Mouse (Mus musculus) forebrain, embryonic 10.5 days (tissue): ENCODE data around the gene Bcl3. TPM values are rescaled to one million over a fixed set of nuclear protein-coding genes. Genes with fewer than 3 reads are reported as not detected.
"Not testable (repeated sequence)": the region's sequence is repeated elsewhere in the genome, so short reads cannot be mapped to it uniquely, and the experiment has no call there.

ENCODE experiments used
- DNase-seq: peaks from one replicate; pipeline ENCODE4 v3.0.0-alpha.2; 2017; ENCODE audit warnings: low spot score; ENCODE audit errors: extremely low spot score
- H3K27ac ChIP-seq: fragments of 300-500 bp; sonication (generic); 2 replicates; pipeline ENCODE4 v1.5.1; 2016; ENCODE audit warnings: mild to moderate bottlenecking
- H3K27me3 ChIP-seq: fragments of 300-500 bp; sonication (generic); 2 replicates; pipeline ENCODE4 v1.6.1; 2016; ENCODE audit warnings: mild to moderate bottlenecking; ENCODE audit not compliant: poor library complexity, severe bottlenecking
- H3K36me3 ChIP-seq: fragments of 300-500 bp; sonication (generic); replicated peaks from 2 replicates; pipeline ENCODE4 v1.6.1; 2016; ENCODE audit warnings: mild to moderate bottlenecking, moderate library complexity
- H3K4me1 ChIP-seq: fragments of 300-500 bp; sonication (generic); 2 replicates; pipeline ENCODE4 v1.6.1; 2016
- H3K4me3 ChIP-seq: fragments of 300-500 bp; sonication (generic); 2 replicates; pipeline ENCODE4 v1.5.1; 2016; ENCODE audit warnings: mild to moderate bottlenecking, moderate library complexity
- H3K9me3 ChIP-seq: fragments of 300-500 bp; sonication (generic); 2 replicates; pipeline ENCODE4 v1.6.1; 2016; ENCODE audit warnings: mild to moderate bottlenecking, moderate library complexity
- WGBS: fragments of 180-500 bp; shearing (Covaris S2); methylation state at CpG from one replicate; pipeline ENCODE4 v1.1.7; 2016; 5-methylcytosine and 5-hydroxymethylcytosine counted together
- polyA plus RNA-seq: library from polyadenylated mRNA; unstranded; fragments of >200 nt; fragmentation: Nextera tagmentation; extraction: Ambion mirVana; gene quantifications from 2 replicates; pipeline ENCODE4 v1.2.1, GENCODE M21; 2016

Gene Bcl3
- polyA plus RNA-seq, 1 experiment from 2014 or later: 1.4 TPM

GRCm38 (mm10) chr7:19813579-19814122, 8.9 kb downstream of the Bcl3 start:
- Histone ChIP-seq H3K4me3 (no peak overlapping the region), H3K4me1 (peaks cover 49% of the 10 kb centered on the region), H3K27ac (no peak overlapping the region), H3K27me3 (peaks cover 100% of the 10 kb centered on the region), H3K9me3 (peaks cover 5% of the 10 kb centered on the region; the same call in 1 of the 2 replicates), H3K36me3 (no peaks in the 10 kb centered on the region)
- WGBS: 86% methylated on average over 6 of the region's 6 CpGs
- no peak for DNase-seq

GRCm38 (mm10) chr7:19813161-19813560, 9.4 kb downstream of the Bcl3 start:
- peaks cover 5% of the 10 kb centered on the region; the same call in 1 of the 2 replicates for H3K9me3 ChIP-seq
- no peaks in the 10 kb centered on the region for H3K36me3 ChIP-seq
- H3K27me3 ChIP-seq: peaks cover 100% of the 10 kb centered on the region
- H3K4me3 ChIP-seq: no peak overlapping the region
- 84% methylated on average over 4 of the region's 4 CpGs for WGBS
- peaks cover 50% of the 10 kb centered on the region for H3K4me1 ChIP-seq
- no peak overlapping the region for H3K27ac ChIP-seq
- no peak for DNase-seq

GRCm38 (mm10) chr7:19811114-19811513, 11.5 kb downstream of the Bcl3 start:
- H3K27ac ChIP-seq: no peak overlapping the region
- H3K27me3 ChIP-seq: peaks cover 82% of the 10 kb centered on the region
- 3% methylated on average over 22 of the region's 22 CpGs for WGBS
- peak; percentile 56 for DNase-seq
- H3K4me3 ChIP-seq: peak overlapping the region; percentile 38
- H3K36me3 ChIP-seq: no peaks in the 10 kb centered on the region
- peaks cover 5% of the 10 kb centered on the region; the same call in 1 of the 2 replicates for H3K9me3 ChIP-seq
- peaks cover 31% of the 10 kb centered on the region for H3K4me1 ChIP-seq

GRCm38 (mm10) chr7:19809369-19809768, 13.2 kb downstream of the Bcl3 start:
- H3K4me3 ChIP-seq: peak overlapping the region; percentile 40
- no peaks in the 10 kb centered on the region for H3K9me3 ChIP-seq
- peak; percentile 24 for DNase-seq
- WGBS: 2% methylated on average over 27 of the region's 27 CpGs
- peaks cover 64% of the 10 kb centered on the region for H3K27me3 ChIP-seq
- no peak overlapping the region for H3K27ac ChIP-seq
- no peaks in the 10 kb centered on the region for H3K36me3 ChIP-seq
- peaks cover 21% of the 10 kb centered on the region for H3K4me1 ChIP-seq

GRCm38 (mm10) chr7:19806356-19806969, 16.1 kb downstream of the Bcl3 start:
- Histone ChIP-seq H3K36me3 (no peaks in the 10 kb centered on the region), H3K4me3 (no peak overlapping the region), H3K4me1 (peaks cover 20% of the 10 kb centered on the region), H3K27ac (no peak overlapping the region), H3K27me3 (peaks cover 42% of the 10 kb centered on the region), H3K9me3 (no peaks in the 10 kb centered on the region)
- no peak for DNase-seq
- 86% methylated on average over 8 of the region's 8 CpGs for WGBS

GRCm38 (mm10) chr7:19802995-19803394, 19.6 kb downstream of the Bcl3 start:
- Histone ChIP-seq H3K4me3 (no peak overlapping the region), H3K4me1 (no peaks in the 10 kb centered on the region), H3K27me3 (peaks cover 7% of the 10 kb centered on the region), H3K9me3 (no peaks in the 10 kb centered on the region), H3K27ac (no peak overlapping the region), H3K36me3 (no peaks in the 10 kb centered on the region)
- 18% methylated on average over 7 of the region's 7 CpGs for WGBS
- DNase-seq: peak; percentile 67

- 29% methylated on average over 2 of the region's 2 CpGs for WGBS
- Histone ChIP-seq H3K36me3 (no peaks in the 10 kb centered on the region), H3K4me1 (peaks cover 8% of the 10 kb centered on the region; the same call in 1 of the 2 replicates), H3K27me3 (peaks cover 27% of the 10 kb centered on the region), H3K9me3 (no peaks in the 10 kb centered on the region), H3K27ac (no peak overlapping the region), H3K4me3 (no peak overlapping the region)
- no peak for DNase-seq
Measured at GRCm38 (mm10) chr7:19800764-19801163, 21.8 kb downstream of the Bcl3 start.

GRCm38 (mm10) chr7:19796697-19797588, 25.6 kb downstream of the Bcl3 start, which contains the start of gene Cblc:
Cblc (minus strand) TSS chr7:19796809.
- Histone ChIP-seq H3K36me3 (no peaks in the 10 kb centered on the region), H3K27ac (no peak within 1 kb of the TSS), H3K4me3 (peak within 1 kb of the TSS; percentile 35), H3K27me3 (peaks cover 37% of the 10 kb centered on the region), H3K9me3 (0 out of 2 replicates have a peak, but pooled peaks cover 4% of the 10 kb centered on the region), H3K4me1 (peaks cover 8% of the 10 kb centered on the region; the same call in 1 of the 2 replicates)
- WGBS: 3% methylated on average over 32 of the region's 32 CpGs
- peak; percentile 74 for DNase-seq

- H3K4me3 ChIP-seq: peak overlapping the region; percentile 35
- H3K36me3 ChIP-seq: no peaks in the 10 kb centered on the region
- 0 out of 2 replicates have a peak, but pooled peaks cover 4% of the 10 kb centered on the region for H3K9me3 ChIP-seq
- 7% methylated on average over 18 of the region's 18 CpGs for WGBS
- no peak for DNase-seq
- H3K27ac ChIP-seq: no peak overlapping the region
- H3K4me1 ChIP-seq: peaks cover 8% of the 10 kb centered on the region; the same call in 1 of the 2 replicates
- H3K27me3 ChIP-seq: peaks cover 36% of the 10 kb centered on the region
Measured at GRCm38 (mm10) chr7:19796254-19796653, 26.3 kb downstream of the Bcl3 start.

GRCm38 (mm10) chr7:19795236-19795635, 27.3 kb downstream of the Bcl3 start:
- Histone ChIP-seq H3K27ac (no peak overlapping the region), H3K4me3 (no peak overlapping the region), H3K4me1 (peaks cover 10% of the 10 kb centered on the region), H3K9me3 (0 out of 2 replicates have a peak, but pooled peaks cover 4% of the 10 kb centered on the region), H3K36me3 (no peaks in the 10 kb centered on the region), H3K27me3 (peaks cover 46% of the 10 kb centered on the region)
- WGBS: 77% methylated on average over 2 of the region's 2 CpGs
- no peak for DNase-seq

- DNase-seq: no peak
- peaks cover 9% of the 10 kb centered on the region; the same call in 1 of the 2 replicates for H3K9me3 ChIP-seq
- H3K36me3 ChIP-seq: no peaks in the 10 kb centered on the region
- peaks cover 17% of the 10 kb centered on the region for H3K4me1 ChIP-seq
- WGBS: 92% methylated on average over 19 of the region's 19 CpGs
- no peak overlapping the region for H3K27ac ChIP-seq
- no peak overlapping the region for H3K4me3 ChIP-seq
- H3K27me3 ChIP-seq: peaks cover 55% of the 10 kb centered on the region
Measured at GRCm38 (mm10) chr7:19792701-19793630, 29.6 kb downstream of the Bcl3 start.

GRCm38 (mm10) chr7:19791504-19791903, 31.1 kb downstream of the Bcl3 start:
- peaks cover 11% of the 10 kb centered on the region for H3K4me1 ChIP-seq
- H3K36me3 ChIP-seq, DNase-seq, H3K27ac ChIP-seq, H3K4me3 ChIP-seq: not testable (repeated sequence)
- H3K9me3 ChIP-seq: peaks cover 11% of the 10 kb centered on the region; the same call in 1 of the 2 replicates
- H3K27me3 ChIP-seq: peaks cover 42% of the 10 kb centered on the region
- WGBS: 87% methylated on average over 2 of the region's 2 CpGs
